Mouse (Mus musculus): Measurements from ENCODE around the gene Hscb. TPM values are rescaled to one million over a fixed set of nuclear protein-coding genes. Genes with fewer than 3 reads are reported as not detected.
"Not testable (repeated sequence)": the region's sequence is repeated elsewhere in the genome, so short reads cannot be mapped to it uniquely, and the experiment has no call there.

The Hscb gene
- 27.1 and 28.7 TPM in 2 replicates for polyA plus RNA-seq (2014; fragmentation: Nextera tagmentation; extraction: Ambion mirVana)

- no peaks in the 10 kb centered on the region for H3K4me1 ChIP-seq (ENCODE audit: control insufficient read depth, insufficient read depth, low read length)
- peak within 1 kb of the TSS; percentile 78 for H3K4me2 ChIP-seq (ENCODE audit: low read depth, low read length)
- peak within 1 kb of the TSS; percentile 75 for H3K4me3 ChIP-seq (ENCODE audit: low read depth, low read length)
- H3K9ac ChIP-seq (replicated peaks; ENCODE audit: low read length), result peak within 1 kb of the TSS; percentile 81
- under 1% methylated on average over 41 of the region's 41 CpGs for WGBS
- peak; percentile 98 for ATAC-seq (replicated peaks; ENCODE audit: insufficient number of reproducible peaks, low FRiP score, low TSS enrichment, low read depth)
- H3K36me3 ChIP-seq (replicated peaks; ENCODE audit: control insufficient read depth, insufficient read depth, low read depth, low read length), result no peaks in the 10 kb centered on the region
- H3K27ac ChIP-seq (replicated peaks; ENCODE audit: low read depth, low read length), result peak within 1 kb of the TSS; percentile 72
- no peaks in the 10 kb centered on the region for H3K27me3 ChIP-seq (ENCODE audit: control insufficient read depth, insufficient read depth, low read length)
- H3K9me3 ChIP-seq (replicated peaks; ENCODE audit: control insufficient read depth, low read length), result no peaks in the 10 kb centered on the region
- peak; percentile 99 for DNase-seq (ENCODE audit: low spot score)
Observed at GRCm38 (mm10) chr5:110839678-110840365, at the start of gene Hscb, which contains the start of gene Chek2. TSS of gene Hscb (minus strand) at chr5:110839777. TSS of gene Chek2 (plus strand) at chr5:110839979.

- Histone ChIP-seq H3K9me3 (replicated peaks; ENCODE audit: control insufficient read depth, low read length) (no peaks in the 10 kb centered on the region), H3K4me3 (ENCODE audit: low read depth, low read length) (no peak overlapping the region), H3K9ac (replicated peaks; ENCODE audit: low read length) (no peak overlapping the region), H3K36me3 (replicated peaks; ENCODE audit: control insufficient read depth, insufficient read depth, low read depth, low read length) (peaks cover 4% of the 10 kb centered on the region; the same call in 1 of the 2 replicates), H3K27ac (replicated peaks; ENCODE audit: low read depth, low read length) (no peak overlapping the region), H3K27me3 (ENCODE audit: control insufficient read depth, insufficient read depth, low read length) (no peaks in the 10 kb centered on the region), H3K4me1 (ENCODE audit: control insufficient read depth, insufficient read depth, low read length) (no peaks in the 10 kb centered on the region), H3K4me2 (ENCODE audit: low read depth, low read length) (no peak overlapping the region)
- DNase-seq (ENCODE audit: low spot score) (no peak), ATAC-seq (replicated peaks; ENCODE audit: insufficient number of reproducible peaks, low FRiP score, low TSS enrichment, low read depth) (no peak)
- WGBS, result 86% methylated on average over 4 of the region's 4 CpGs
Observed at GRCm38 (mm10) chr5:110888596-110888995, 49.0 kb upstream of the Hscb start.

GRCm38 (mm10) chr5:110879584-110880374 is 40.2 kb upstream of the Hscb start, which contains the start of gene Ttc28:
TSS of gene Ttc28 (plus strand) at chr5:110879803.
- ATAC-seq (replicated peaks; ENCODE audit: insufficient number of reproducible peaks, low FRiP score, low TSS enrichment, low read depth), result peak; percentile 88
- Histone ChIP-seq H3K9me3 (replicated peaks; ENCODE audit: control insufficient read depth, low read length) (no peaks in the 10 kb centered on the region), H3K27ac (replicated peaks; ENCODE audit: low read depth, low read length) (peak within 1 kb of the TSS; percentile 49), H3K27me3 (ENCODE audit: control insufficient read depth, insufficient read depth, low read length) (no peaks in the 10 kb centered on the region), H3K4me1 (ENCODE audit: control insufficient read depth, insufficient read depth, low read length) (no peaks in the 10 kb centered on the region), H3K36me3 (replicated peaks; ENCODE audit: control insufficient read depth, insufficient read depth, low read depth, low read length) (no peaks in the 10 kb centered on the region), H3K4me2 (ENCODE audit: low read depth, low read length) (peak within 1 kb of the TSS; percentile 72), H3K9ac (replicated peaks; ENCODE audit: low read length) (peak within 1 kb of the TSS; percentile 92), H3K4me3 (ENCODE audit: low read depth, low read length) (peak within 1 kb of the TSS; percentile 72)
- under 1% methylated on average over 95 of the region's 101 CpGs for WGBS
- DNase-seq (ENCODE audit: low spot score), result peak; percentile 93

GRCm38 (mm10) chr5:110879042-110879441 is 39.5 kb upstream of the Hscb start:
- Histone ChIP-seq H3K27ac (replicated peaks; ENCODE audit: low read depth, low read length) (no peak overlapping the region), H3K4me2 (ENCODE audit: low read depth, low read length) (peak overlapping the region; percentile 72), H3K4me1 (ENCODE audit: control insufficient read depth, insufficient read depth, low read length) (no peaks in the 10 kb centered on the region), H3K9me3 (replicated peaks; ENCODE audit: control insufficient read depth, low read length) (no peaks in the 10 kb centered on the region), H3K9ac (replicated peaks; ENCODE audit: low read length) (peak overlapping the region; percentile 92), H3K27me3 (ENCODE audit: control insufficient read depth, insufficient read depth, low read length) (no peaks in the 10 kb centered on the region), H3K4me3 (ENCODE audit: low read depth, low read length) (peak overlapping the region; percentile 72), H3K36me3 (replicated peaks; ENCODE audit: control insufficient read depth, insufficient read depth, low read depth, low read length) (no peaks in the 10 kb centered on the region)
- ATAC-seq (replicated peaks; ENCODE audit: insufficient number of reproducible peaks, low FRiP score, low TSS enrichment, low read depth) (no peak), DNase-seq (ENCODE audit: low spot score) (no peak)
- 59% methylated on average over 7 of the region's 7 CpGs for WGBS

GRCm38 (mm10) chr5:110878526-110878925 is 38.9 kb upstream of the Hscb start:
- not testable (repeated sequence) for H3K9ac ChIP-seq (replicated peaks; ENCODE audit: low read length); ATAC-seq (replicated peaks; ENCODE audit: insufficient number of reproducible peaks, low FRiP score, low TSS enrichment, low read depth); H3K4me2 ChIP-seq (ENCODE audit: low read depth, low read length); H3K27me3 ChIP-seq (ENCODE audit: control insufficient read depth, insufficient read depth, low read length); H3K36me3 ChIP-seq (replicated peaks; ENCODE audit: control insufficient read depth, insufficient read depth, low read depth, low read length); H3K4me3 ChIP-seq (ENCODE audit: low read depth, low read length); DNase-seq (ENCODE audit: low spot score); H3K9me3 ChIP-seq (replicated peaks; ENCODE audit: control insufficient read depth, low read length); H3K4me1 ChIP-seq (ENCODE audit: control insufficient read depth, insufficient read depth, low read length); H3K27ac ChIP-seq (replicated peaks; ENCODE audit: low read depth, low read length)
- 95% methylated on average over 1 of the region's 1 CpGs for WGBS

GRCm38 (mm10) chr5:110877666-110878505 is 38.3 kb upstream of the Hscb start:
- no peaks in the 10 kb centered on the region for H3K36me3 ChIP-seq (replicated peaks; ENCODE audit: control insufficient read depth, insufficient read depth, low read depth, low read length)
- H3K4me3 ChIP-seq (ENCODE audit: low read depth, low read length), result no peak overlapping the region
- WGBS, result 85% methylated on average over 5 of the region's 5 CpGs
- H3K9ac ChIP-seq (replicated peaks; ENCODE audit: low read length), result no peak overlapping the region
- DNase-seq (ENCODE audit: low spot score) (no peak), ATAC-seq (replicated peaks; ENCODE audit: insufficient number of reproducible peaks, low FRiP score, low TSS enrichment, low read depth) (no peak)
- no peaks in the 10 kb centered on the region for H3K27me3 ChIP-seq (ENCODE audit: control insufficient read depth, insufficient read depth, low read length)
- H3K4me2 ChIP-seq (ENCODE audit: low read depth, low read length), result no peak overlapping the region
- H3K27ac ChIP-seq (replicated peaks; ENCODE audit: low read depth, low read length), result no peak overlapping the region
- no peaks in the 10 kb centered on the region for H3K4me1 ChIP-seq (ENCODE audit: control insufficient read depth, insufficient read depth, low read length)
- no peaks in the 10 kb centered on the region for H3K9me3 ChIP-seq (replicated peaks; ENCODE audit: control insufficient read depth, low read length)

GRCm38 (mm10) chr5:110875286-110875685 is 35.7 kb upstream of the Hscb start:
- Histone ChIP-seq H3K4me1 (ENCODE audit: control insufficient read depth, insufficient read depth, low read length) (no peaks in the 10 kb centered on the region), H3K4me3 (ENCODE audit: low read depth, low read length) (no peak overlapping the region), H3K4me2 (ENCODE audit: low read depth, low read length) (no peak overlapping the region; the same call in 1 of the 2 replicates), H3K9ac (replicated peaks; ENCODE audit: low read length) (no peak overlapping the region), H3K27ac (replicated peaks; ENCODE audit: low read depth, low read length) (peak overlapping the region; percentile 59), H3K9me3 (replicated peaks; ENCODE audit: control insufficient read depth, low read length) (no peaks in the 10 kb centered on the region), H3K36me3 (replicated peaks; ENCODE audit: control insufficient read depth, insufficient read depth, low read depth, low read length) (no peaks in the 10 kb centered on the region; the same call in none of the 2 replicates), H3K27me3 (ENCODE audit: control insufficient read depth, insufficient read depth, low read length) (no peaks in the 10 kb centered on the region)
- no peak for DNase-seq (ENCODE audit: low spot score)
- WGBS, result 73% methylated on average over 1 of the region's 1 CpGs
- 0 out of 2 replicates have a peak, but pooled peaks have one; percentile 25 for ATAC-seq (replicated peaks; ENCODE audit: insufficient number of reproducible peaks, low FRiP score, low TSS enrichment, low read depth)
